Mouse (Mus musculus): ENCODE results near the gene Rapgef2. TPM values are rescaled to one million over a fixed set of nuclear protein-coding genes. Genes with fewer than 3 reads are reported as not detected.

The Rapgef2 gene
- total RNA-seq, 2 experiments from 2014 or later: 13.0 to 29.3 TPM

GRCm38 (mm10) chr3:79273350-79273749 lies 13.0 kb downstream of the Rapgef2 start:
- intact Hi-C loops (cut with DNase I): no loop called here
- Histone ChIP-seq H3K27ac (peak overlapping the region; percentile 9; the same call in 1 of the 2 replicates), H3K4me3 (no peak overlapping the region)
- no peak for DNase-seq
- TF ChIP-seq CTCF (IDR thresholded peaks at IDR 0.05): no peak

DNA sequence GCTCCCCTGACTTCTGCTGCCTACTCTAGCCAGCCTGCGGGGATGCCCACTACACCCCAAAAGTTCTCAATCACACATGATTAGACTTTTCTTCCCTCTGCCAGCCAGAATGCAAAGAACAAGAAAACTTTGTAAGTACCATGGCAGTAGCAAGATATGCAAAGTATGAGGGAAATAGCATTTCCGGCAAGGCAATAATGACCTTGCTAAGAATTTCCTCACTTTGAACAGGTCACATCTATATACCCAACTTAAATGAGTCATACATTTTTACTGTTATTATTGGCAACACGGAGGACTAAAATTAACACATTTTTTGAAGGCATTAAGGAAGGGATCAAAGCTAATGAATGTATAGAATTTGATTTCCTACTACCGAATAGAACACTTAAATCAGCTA lies 13.4 kb downstream of the Rapgef2 start:
- intact Hi-C loops (cut with DNase I): no loop called here
- no peak for TF ChIP-seq CTCF (IDR thresholded peaks at IDR 0.05)
- Histone ChIP-seq H3K27ac (0 out of 2 replicates have a peak overlapping the region, but pooled peaks have one; percentile 12), H3K4me3 (no peak overlapping the region)
- DNase-seq: no peak

DNA sequence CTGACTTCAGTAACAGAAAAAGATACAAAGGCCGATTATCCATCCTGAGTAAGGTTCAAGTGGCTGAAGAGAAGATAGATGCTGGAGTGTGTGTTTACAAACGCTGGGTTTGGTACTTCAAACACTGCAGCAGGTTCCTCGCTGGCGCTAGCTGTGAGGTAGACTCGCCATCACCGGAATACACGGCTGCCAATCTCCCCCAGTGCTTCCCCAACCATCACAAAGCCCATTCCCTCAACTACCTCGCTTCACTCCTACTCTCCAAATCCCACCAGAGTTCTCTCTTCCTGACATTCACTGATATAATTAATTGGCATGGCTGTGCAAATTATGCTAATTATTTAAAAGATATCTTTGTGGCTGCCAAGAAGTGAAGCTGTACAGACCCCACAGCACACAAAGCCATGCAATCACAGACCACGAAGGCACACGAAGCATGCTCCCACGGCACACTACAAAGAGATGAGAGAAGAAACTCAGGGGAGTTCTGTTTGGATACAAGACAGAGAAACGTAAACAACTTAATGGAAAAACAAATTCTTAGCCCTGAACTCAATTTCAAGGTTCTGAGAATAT lies 15.2 kb downstream of the Rapgef2 start:
- intact Hi-C loops (cut with DNase I): no loop called here
- Histone ChIP-seq H3K4me3 (no peak overlapping the region), H3K27ac (no peak overlapping the region)
- no peak for TF ChIP-seq CTCF (IDR thresholded peaks at IDR 0.05)
- no peak for DNase-seq

DNA sequence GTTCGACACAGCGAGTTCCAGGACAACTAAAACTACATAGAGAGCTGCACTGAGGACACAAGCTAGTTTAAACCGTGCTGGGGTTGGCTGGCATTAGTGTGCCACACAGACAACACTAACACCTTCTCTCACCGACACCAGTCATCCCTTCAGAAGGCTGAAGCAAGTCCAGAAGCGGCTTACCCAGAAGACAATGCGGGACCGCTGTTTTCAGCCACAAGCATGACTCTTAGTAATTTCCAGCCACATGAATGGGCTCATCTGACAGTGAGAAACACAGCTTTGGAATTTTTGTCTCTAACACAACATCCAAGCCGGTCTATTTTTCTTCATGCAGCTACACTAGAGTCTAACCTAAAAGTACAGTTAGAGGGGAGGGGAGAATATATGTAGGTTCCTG lies 16.4 kb downstream of the Rapgef2 start:
- H3K27ac ChIP-seq: no peak overlapping the region
- no peak for DNase-seq
- no peak overlapping the region for H3K4me3 ChIP-seq
- TF ChIP-seq CTCF (IDR thresholded peaks at IDR 0.05): no peak
- intact Hi-C loops (cut with DNase I): no loop called here

GRCm38 (mm10) chr3:79266976-79267375 lies 19.3 kb downstream of the Rapgef2 start:
- TF ChIP-seq CTCF (IDR thresholded peaks at IDR 0.05): no peak
- intact Hi-C loops (cut with DNase I): no loop called here
- Histone ChIP-seq H3K27ac (no peak overlapping the region), H3K4me3 (no peak overlapping the region)
- no peak for DNase-seq

DNA sequence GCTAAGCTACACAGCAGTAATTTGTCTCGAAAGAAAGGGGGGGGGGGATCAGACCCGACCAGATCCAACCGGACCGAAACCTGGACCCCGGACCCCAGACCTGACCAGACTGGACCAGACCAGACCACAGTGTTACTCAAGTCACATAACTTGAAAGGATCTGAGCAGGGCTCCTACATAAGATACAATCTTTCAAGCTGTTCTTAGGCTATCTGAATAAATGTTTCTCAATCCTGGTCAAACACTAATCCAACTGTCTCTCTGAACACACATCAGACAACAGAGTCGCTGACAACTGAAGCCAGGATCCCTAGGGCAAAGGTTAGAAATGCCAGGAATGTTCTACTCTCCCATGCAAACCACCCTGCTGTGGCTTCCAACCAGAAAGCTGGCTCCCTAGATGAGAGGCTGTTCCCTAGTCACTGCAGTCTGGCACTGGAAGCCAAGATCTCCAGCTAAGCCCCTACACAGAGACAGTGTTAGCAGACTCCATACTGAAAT lies 24.5 kb downstream of the Rapgef2 start:
- no peak for TF ChIP-seq CTCF (IDR thresholded peaks at IDR 0.05)
- H3K4me3 ChIP-seq: no peak overlapping the region
- DNase-seq: no peak
- peak overlapping the region; percentile 49; the same call in 1 of the 2 replicates for H3K27ac ChIP-seq
- intact Hi-C loops (cut with DNase I): no loop called here

DNA sequence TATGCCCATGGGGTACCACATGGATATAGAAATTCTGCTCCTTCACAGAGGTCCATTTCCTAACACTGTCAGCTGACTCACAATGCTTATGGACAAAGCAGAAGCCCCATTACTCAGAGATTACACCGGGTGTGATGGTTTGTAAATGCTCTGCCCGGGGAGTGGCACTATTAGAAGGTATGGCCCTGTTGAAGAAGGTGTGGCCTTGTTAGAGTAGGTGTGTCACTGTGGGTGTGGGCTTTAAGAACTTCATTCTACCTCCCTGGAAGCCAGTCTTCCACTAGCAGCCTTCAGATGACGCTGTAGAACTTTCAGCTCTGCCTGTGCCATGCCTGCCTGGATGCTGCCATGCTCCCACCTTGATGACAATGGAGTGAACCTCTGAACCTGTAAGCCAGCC lies 32.3 kb downstream of the Rapgef2 start:
- TF ChIP-seq CTCF (IDR thresholded peaks at IDR 0.05): no peak
- H3K4me3 ChIP-seq: no peak overlapping the region
- intact Hi-C loops (cut with DNase I): loop anchor here (5.0 kb wide), 1 partner anchor 33 kb away; the partner anchor contains the start of gene Rapgef2
- DNase-seq: no peak
- H3K27ac ChIP-seq: peak overlapping the region; percentile 77

DNA sequence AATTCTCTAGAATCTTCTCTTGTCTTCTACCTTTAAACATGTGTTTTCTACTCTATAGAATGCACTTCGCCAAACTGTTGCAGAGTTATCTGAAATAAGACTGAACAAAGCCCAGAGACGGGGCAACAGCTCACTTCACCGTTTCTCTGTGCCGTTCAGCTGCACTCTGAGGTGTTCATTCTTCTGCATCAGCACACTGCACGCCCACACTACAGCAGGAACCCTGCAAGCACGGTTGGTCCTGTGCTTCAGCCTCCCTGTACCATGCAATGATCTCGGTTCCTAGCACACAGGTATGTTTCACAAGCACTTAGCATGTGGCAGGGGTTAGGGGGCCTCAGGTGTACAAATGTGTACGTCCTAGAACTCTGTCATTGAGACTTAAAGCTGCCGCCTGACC lies 32.9 kb downstream of the Rapgef2 start:
- no peak for DNase-seq
- intact Hi-C loops (cut with DNase I): loop anchor here (5.0 kb wide), 1 partner anchor 34 kb away; the partner anchor contains the start of gene Rapgef2
- peak overlapping the region; percentile 77 for H3K27ac ChIP-seq
- peak overlapping the region; percentile 42 for H3K4me3 ChIP-seq
- TF ChIP-seq CTCF (IDR thresholded peaks at IDR 0.05): no peak

DNA sequence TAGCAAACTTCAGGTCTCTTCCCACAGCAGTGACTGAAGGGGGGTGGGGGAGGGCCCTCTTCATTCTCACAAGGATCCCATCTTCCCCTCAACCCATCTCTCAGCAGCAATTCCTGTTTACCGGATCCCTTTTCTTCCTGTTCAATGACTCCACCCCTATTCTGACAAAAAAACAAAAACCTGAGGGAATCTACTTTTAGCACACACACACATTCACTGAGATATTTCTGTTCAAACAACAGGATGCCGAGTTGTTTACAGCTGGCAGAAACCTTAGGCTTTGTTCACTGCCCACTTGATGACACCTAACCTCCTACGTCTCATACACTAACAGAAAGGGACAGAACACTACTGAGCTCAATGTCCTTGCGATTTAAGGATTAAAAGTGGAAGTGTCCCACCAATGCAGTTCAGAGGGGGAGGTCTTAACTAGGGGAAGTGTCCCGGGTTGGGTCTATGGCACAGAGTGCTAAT lies 33.4 kb downstream of the Rapgef2 start:
- no peak for TF ChIP-seq CTCF (IDR thresholded peaks at IDR 0.05)
- no peak for DNase-seq
- intact Hi-C loops (cut with DNase I): loop anchor here (5.0 kb wide), 1 partner anchor 34 kb away; the partner anchor contains the start of gene Rapgef2
- peak overlapping the region; percentile 42 for H3K4me3 ChIP-seq
- peak overlapping the region; percentile 77 for H3K27ac ChIP-seq

DNA sequence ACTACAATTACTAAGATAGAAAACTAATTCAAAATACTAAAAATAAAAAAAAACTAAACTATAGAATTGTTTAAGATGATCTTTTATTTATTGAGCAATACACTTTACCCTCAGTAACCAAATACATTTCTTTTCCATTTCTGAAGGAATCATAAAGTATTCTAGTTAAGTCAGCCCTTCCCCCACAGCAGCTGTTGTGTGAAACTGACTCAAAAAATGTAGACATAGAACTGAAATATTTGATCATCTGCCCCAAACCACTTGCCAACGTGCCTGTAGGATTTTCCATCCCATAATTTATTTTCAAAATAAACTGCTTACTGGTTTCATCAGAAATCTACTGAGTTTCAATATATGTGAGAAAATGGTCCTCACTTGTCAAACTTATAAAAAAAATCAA lies 36.4 kb downstream of the Rapgef2 start:
- H3K4me3 ChIP-seq: no peak overlapping the region
- no peak overlapping the region for H3K27ac ChIP-seq
- DNase-seq: no peak
- TF ChIP-seq CTCF (IDR thresholded peaks at IDR 0.05): no peak
- intact Hi-C loops (cut with DNase I): loop anchor here (5.0 kb wide), 1 partner anchor 37 kb away; the partner anchor contains the start of gene Rapgef2

GRCm38 (mm10) chr3:79248659-79249235 lies 37.6 kb downstream of the Rapgef2 start:
- TF ChIP-seq CTCF (IDR thresholded peaks at IDR 0.05): no peak
- DNase-seq: no peak
- intact Hi-C loops (cut with DNase I): no loop called here
- Histone ChIP-seq H3K27ac (peak overlapping the region; percentile 35; the same call in 1 of the 2 replicates), H3K4me3 (no peak overlapping the region)

DNA sequence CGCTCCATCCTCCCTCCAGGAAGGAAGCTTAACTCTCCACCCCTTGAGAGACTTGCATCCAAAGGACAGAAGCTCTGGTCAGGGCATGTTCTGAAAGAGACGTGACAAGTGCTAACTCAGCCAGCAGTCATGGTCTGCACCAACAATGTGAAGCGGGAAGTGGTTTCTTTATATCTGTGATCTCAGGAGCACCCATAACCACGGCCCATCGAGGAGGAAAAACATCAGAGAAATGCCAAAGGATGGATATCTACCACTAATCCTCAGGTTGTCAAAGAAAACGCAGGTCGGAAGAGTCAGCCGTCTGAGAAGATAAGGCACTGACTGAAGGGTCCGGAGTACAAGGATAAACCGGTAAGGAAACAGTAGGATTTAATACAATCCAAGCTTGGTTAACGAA lies 38.1 kb downstream of the Rapgef2 start:
- intact Hi-C loops (cut with DNase I): no loop called here
- no peak for TF ChIP-seq CTCF (IDR thresholded peaks at IDR 0.05)
- H3K4me3 ChIP-seq: no peak overlapping the region; the same call in 1 of the 2 replicates
- DNase-seq: no peak
- H3K27ac ChIP-seq: peak overlapping the region; percentile 31; the same call in 1 of the 2 replicates

DNA sequence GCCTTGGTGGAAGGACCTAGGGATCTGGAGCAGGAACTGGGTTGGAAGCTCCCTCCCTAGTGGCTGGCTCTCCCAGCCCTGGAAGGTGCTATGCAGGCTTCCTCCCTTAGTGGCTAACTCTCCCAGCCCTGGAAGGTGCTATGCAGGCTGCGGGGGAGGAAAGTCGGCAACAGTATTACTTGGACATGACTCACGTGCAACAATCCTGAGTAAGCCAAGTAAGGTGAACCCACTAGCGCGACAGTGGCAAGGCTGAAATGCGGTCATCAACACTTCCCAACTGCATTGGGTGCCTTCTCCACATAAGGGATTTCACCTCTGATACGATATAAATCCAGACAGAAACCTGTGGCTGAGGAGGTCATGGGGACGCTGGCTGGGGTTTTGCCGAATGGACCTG lies 42.0 kb downstream of the Rapgef2 start:
- H3K4me3 ChIP-seq: 0 out of 2 replicates have a peak overlapping the region, but pooled peaks have one; percentile 2
- TF ChIP-seq CTCF (IDR thresholded peaks at IDR 0.05): no peak
- peak; percentile 33 for DNase-seq
- intact Hi-C loops (cut with DNase I): no loop called here
- H3K27ac ChIP-seq: peak overlapping the region; percentile 44

Measured in gastrocnemius, adult 2 months (tissue).